Mouse (Mus musculus): Measurements from ENCODE around the gene Pakap.
A peak's percentile ranks its signal among the peaks of the same experiment; 100 is the strongest.
"Not testable (repeated sequence)": the region's sequence is repeated elsewhere in the genome, so short reads cannot be mapped to it uniquely, and the experiment has no call there.

Pakap gene

GRCm38 (mm10) chr4:57867454-57867853, 299.5 kb downstream of the Pakap start:
- DNase-seq (ENCODE audit: low read depth, low spot score), result peak; percentile 80

DNA sequence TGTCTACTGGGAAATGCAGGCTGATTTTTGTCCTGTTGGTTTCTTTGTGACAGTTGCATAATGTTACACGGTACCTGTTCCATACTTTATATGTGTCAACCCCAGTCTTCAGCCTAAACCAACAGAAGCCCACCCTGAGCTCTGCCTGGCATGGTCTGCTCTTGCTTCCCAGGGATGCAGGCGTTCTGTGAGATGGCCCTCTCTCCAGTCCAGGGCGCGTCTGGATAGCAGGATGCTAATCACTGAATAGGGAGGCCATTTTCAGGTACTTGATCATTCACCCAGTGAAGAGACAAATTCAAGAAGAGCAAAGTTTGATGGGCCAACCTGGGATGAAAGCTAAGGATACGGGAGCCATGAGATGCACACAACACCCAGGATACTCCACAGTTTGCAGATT, 311.2 kb downstream of the Pakap start:
- no peak for DNase-seq (ENCODE audit: low read depth, low spot score)

- DNase-seq (ENCODE audit: low read depth, low spot score), result peak; percentile 74
These were observed 311.9 kb downstream of the Pakap start for GRCm38 (mm10) chr4:57879804-57880357.

GRCm38 (mm10) chr4:57883520-57884421, 315.8 kb downstream of the Pakap start:
- DNase-seq (ENCODE audit: low read depth, low spot score), result peak; percentile 85

GRCm38 (mm10) chr4:57884511-57884910, 316.5 kb downstream of the Pakap start:
- DNase-seq (ENCODE audit: low read depth, low spot score), result no peak

DNA sequence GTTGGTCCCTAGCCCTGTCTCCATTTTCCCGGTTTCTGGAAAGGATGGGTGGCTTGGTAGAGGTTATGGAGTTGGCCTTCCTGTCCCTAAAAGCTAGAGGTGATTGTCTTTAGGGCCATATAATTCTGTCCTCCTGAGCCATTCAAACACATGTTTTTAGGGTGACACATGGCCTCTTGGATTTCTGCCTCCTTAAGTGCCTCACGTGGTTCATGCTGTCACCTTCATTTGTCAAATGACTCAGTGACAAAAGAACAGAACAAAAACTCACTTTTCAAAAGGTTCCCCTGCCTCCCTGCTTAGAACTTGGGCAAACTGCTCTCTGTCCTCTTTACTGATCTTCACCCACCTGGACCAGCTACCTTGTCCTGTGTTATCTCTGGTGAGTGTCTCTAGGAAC, 317.2 kb downstream of the Pakap start:
- no peak for DNase-seq (ENCODE audit: low read depth, low spot score)

DNA sequence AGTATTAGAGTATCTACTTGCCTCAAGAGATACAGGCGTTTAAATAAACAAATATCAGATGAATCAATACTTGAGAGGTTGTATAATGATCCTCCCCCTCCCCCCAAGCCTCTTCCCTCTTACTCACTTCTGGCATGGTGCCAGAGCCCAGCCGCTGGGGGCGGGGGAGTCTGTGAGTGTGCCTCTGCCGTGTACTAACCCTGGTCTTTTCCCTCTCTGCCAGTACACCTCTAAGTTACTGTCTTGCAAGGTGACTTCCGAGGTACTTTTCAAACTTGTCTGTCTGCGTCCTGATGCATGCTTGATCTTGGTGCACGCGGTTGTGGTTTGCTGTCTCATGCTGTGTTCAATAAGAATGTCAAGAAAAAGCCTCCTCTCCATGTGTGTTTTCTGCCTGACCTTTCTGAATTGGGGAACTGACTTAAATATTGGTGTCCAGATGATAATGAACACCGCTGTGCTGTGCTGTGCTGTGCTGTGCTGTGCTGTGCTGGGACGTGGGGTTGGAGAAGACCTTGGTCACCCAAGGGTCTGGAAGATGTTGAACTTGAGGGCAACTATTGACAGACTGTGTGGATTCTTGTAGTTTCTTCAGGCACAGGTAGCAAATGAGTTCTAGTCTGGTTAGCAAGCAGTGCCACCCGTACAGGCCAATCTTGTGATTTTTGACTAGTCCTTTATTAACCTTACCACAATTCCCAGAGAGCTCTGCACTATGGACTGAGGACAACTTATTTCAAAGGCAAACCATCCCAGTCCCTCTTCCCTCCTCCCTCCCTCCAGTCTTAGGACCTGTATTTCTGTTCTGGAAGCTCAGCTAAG, 318.3 kb downstream of the Pakap start:
- DNase-seq (ENCODE audit: low read depth, low spot score), result no peak

GRCm38 (mm10) chr4:57886888-57887230, 318.9 kb downstream of the Pakap start:
- DNase-seq (ENCODE audit: low read depth, low spot score), result no peak

- DNase-seq (ENCODE audit: low read depth, low spot score), result no peak
These were observed 320.3 kb downstream of the Pakap start for GRCm38 (mm10) chr4:57888246-57888645.

- not testable (repeated sequence) for DNase-seq (ENCODE audit: low read depth, low spot score)
These were observed 321.0 kb downstream of the Pakap start for GRCm38 (mm10) chr4:57888978-57889377.

DNA sequence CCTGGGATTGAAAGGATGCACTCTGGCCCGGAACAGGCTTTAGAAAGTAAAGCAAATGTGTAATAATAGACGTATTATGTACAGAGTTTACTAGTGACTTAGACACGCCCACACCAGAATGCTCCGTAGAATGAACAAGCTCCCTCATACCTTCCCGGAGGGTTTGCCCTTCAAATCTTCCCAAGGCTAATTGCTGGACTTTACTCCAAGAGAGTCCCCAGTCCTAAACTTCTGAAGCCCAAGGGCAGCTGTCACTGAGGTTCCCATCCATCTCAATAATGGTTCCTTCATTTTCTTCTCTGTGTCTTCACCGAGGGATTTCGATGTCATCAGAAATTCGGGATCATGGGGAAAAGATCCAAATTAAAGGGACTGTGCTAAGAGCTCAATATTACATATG, 321.8 kb downstream of the Pakap start:
- DNase-seq (ENCODE audit: low read depth, low spot score), result no peak

- DNase-seq (ENCODE audit: low read depth, low spot score), result no peak
These were observed 324.1 kb downstream of the Pakap start for GRCm38 (mm10) chr4:57892001-57892586.

DNA sequence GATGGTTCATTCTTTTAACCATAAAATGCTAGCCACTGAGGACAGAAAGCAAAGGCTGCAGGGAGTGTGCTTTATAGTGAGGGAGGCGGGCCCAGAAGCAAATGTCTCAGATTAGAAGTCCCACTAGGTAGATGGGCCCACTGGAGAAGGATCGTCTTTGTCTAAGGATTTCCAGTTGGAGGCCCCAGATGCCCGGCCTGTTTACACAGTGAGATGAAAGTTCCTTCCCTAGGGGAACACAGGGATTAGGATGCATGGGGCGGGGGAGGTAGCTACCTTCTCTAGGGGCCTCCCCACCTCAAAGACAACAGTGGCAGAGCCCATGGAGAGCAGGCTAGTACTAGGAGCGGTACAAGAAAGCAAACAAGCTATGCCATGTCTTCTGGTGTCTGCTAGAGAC, 327.2 kb downstream of the Pakap start:
- no peak for DNase-seq (ENCODE audit: low read depth, low spot score)

- no peak for DNase-seq (ENCODE audit: low read depth, low spot score)
These were observed 327.9 kb downstream of the Pakap start for GRCm38 (mm10) chr4:57895902-57896301.

DNA sequence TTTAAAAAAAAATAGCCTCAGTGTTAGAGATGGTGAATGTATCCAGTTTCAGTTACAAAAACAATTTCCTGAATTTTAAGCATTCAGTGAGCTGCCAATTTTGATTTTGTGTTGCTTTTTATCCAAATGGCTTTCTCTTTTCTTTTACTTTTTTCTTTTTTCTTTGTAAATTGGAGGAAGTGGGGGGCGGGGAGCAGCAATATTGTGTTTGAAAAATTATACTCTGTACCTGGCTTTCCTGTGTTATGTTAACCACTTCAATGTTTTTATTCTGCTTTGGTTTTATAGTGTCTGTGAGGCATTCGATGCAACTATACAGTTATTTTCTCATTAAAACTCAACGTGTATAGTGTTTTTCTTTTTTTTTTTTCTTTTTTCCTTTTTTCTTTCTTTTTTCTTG, 328.7 kb downstream of the Pakap start:
- DNase-seq (ENCODE audit: low read depth, low spot score), result no peak

DNA sequence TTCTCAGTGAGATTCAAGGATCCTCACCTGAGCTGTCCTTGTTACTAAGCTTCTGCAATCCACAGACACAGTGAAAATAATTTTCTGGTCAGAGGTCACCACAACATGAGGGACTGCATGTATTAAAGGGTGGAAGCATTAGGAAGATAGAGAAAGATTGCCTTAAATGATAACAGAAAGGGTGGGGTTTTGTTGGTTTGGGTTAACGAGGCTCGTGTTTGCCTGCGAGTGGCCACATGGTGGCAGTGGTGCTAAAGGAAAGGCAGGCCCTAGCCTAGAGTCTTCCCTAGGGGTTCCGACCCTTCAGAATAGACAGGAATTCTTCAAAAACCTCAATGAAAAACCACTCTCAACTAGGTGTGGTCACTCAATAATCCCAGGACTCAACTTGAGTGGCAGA, 333.2 kb downstream of the Pakap start:
- DNase-seq (ENCODE audit: low read depth, low spot score), result peak; percentile 54

GRCm38 (mm10) chr4:57902619-57903018, 334.6 kb downstream of the Pakap start:
- DNase-seq (ENCODE audit: low read depth, low spot score), result no peak

DNA sequence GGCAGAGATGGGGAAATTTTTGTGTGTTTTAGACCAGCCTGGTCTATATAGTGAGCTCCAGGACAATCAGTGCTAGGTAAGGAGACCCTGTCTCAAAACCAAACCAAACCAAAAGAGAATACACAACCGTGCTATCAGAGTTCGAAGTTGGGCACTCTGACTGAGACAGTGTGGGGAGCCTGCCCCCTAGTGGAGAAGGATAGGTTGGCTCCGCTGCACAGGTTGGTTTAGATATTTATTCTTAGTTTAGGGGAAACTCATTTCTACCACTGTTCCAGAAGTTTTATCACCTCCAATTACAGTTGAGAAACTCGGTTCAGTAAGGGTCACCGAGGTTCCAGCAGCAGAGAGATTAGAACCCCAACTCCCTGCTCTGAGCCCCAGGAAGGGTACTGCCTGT, 336.2 kb downstream of the Pakap start:
- DNase-seq (ENCODE audit: low read depth, low spot score), result peak; percentile 77

- DNase-seq (ENCODE audit: low read depth, low spot score), result no peak
These were observed 336.7 kb downstream of the Pakap start for GRCm38 (mm10) chr4:57904638-57905037.

DNA sequence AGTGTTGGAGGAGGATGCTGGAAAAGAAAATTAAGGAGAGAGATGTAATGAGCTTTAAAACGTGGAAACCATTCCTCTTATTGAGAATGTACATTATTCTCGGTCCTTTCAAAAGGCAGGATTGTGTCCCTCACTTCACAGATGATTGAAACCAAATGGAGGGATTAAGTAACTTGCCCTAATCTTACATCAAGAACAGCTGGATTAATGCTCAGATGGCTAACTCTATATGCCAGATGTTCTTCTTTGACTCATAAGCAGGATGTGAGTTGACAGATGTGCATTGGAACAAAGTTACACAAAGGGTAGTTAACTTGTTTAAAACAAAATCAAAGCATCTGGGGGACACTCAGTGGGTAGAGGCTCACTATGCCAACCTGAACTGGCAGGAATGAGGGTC, 338.7 kb downstream of the Pakap start:
- no peak for DNase-seq (ENCODE audit: low read depth, low spot score)

- DNase-seq (ENCODE audit: low read depth, low spot score), result no peak
These were observed 340.9 kb downstream of the Pakap start for GRCm38 (mm10) chr4:57908860-57909259.

GRCm38 (mm10) chr4:57913021-57913420, 345.0 kb downstream of the Pakap start:
- no peak for DNase-seq (ENCODE audit: low read depth, low spot score)

All from A20 (cell line).